Mouse (Mus musculus) heart, postnatal 25 days (tissue): ENCODE results near the gene Prpf4. TPM values are rescaled to one million over a fixed set of nuclear protein-coding genes. Genes with fewer than 3 reads are reported as not detected.
A peak's percentile ranks its signal among the peaks of the same experiment; 100 is the strongest.

Experiments
- DNase-seq: peaks from one replicate; pipeline ENCODE4 v3.0.0; 2022; ENCODE audit warnings: low spot score
- intact Hi-C: fragments of 180-260 bp; cut with DNase I; formaldehyde crosslinking; loops from one replicate; pipeline ENCODE4 v1.15.1; 2025
- total RNA-seq, 2 experiments: library from RNA; stranded (reverse); gene quantifications; 2 replicates each; pipeline ENCODE4 v1.2.3; 2021

Gene Prpf4
- total RNA-seq, 2 experiments from 2014 or later, result 9.5 to 9.6 TPM

DNA sequence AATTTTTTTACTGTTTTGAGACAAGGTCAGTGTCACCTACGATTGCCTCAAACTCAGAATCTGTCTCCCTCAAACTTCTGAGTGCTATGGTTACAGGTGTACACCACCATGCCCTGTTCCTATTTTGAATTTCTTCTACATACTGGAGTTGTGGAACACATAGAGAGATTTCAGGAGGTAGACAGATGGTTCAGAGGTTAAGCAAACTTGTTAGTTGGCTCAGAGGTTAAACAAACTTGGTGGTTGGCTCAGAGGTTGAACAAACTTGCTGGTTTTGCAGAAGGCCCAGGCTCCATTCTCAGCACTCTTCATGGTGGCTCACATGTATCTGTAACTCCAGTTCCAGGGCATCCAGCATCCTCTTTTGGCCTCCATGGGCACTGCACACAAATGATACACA is 24.4 kb upstream of the Prpf4 start:
- intact Hi-C loops, result no loop called here
- DNase-seq, result no peak

- no peak for DNase-seq
- intact Hi-C loops, result no loop called here
Observed at GRCm38 (mm10) chr4:62385439-62385838, 23.2 kb upstream of the Prpf4 start.

DNA sequence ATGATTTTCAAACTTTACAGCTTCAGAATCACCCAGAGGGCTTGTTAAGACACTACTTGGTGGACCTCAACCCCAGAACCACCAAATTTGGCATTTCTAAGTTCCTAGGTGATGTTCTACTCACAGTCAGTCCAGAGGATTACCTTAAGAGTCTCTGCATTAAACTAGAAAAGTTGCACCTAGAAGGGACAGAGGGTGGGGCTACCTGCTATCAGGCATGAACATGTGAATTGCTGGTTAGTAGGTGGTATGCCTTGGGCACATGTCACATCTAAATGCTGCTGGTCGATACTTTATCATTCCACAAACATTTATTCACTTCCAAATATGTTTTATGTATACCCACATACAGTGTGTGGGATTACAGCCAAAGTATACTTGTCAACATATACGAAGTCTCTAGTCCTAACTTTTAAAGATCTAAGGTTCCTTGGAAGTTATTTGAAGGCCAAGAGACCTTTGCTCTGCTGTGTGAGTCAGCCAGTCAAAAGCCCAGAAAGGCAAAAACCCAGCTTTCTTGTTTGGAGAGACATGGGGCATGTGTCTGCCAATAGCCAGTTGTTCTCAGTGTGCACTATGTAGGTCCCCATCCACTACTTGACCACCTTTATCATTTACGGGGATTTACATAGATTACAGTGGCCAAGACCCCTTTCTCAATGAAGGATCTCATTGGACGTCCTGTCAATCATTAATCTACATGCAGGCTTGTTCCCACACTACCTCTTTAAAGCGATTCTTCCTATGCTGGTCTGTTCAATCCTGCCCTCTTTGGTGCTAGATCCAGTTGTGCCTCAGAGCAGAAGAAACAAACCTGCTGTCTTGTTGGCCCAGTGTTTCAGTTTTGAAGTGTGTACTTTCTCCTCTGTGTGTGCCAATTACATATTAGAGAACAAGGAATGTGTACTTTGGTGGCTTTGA is 18.7 kb upstream of the Prpf4 start:
- no peak for DNase-seq
- intact Hi-C loops, result no loop called here

DNA sequence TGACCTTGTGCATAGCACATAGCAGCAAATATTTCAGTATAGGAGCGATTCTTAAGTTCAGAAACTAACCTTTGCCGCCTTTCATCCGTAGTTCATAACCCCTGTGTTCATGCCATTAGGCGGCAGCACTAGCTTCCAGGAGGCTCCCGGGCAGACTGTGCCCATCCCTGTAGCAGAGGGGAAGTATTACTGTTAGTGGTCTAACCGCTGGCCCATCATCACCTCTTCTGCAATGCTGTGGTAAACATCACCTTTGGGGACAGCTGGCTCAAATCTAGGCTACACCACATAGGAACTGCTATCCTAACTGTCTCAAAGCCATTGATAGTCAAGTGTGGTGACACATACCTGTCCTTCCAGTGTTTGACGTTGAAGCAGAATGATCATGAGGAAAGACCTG is 16.7 kb upstream of the Prpf4 start:
- intact Hi-C loops, result no loop called here
- no peak for DNase-seq

GRCm38 (mm10) chr4:62393459-62393858 is 15.1 kb upstream of the Prpf4 start:
- no peak for DNase-seq
- intact Hi-C loops, result no loop called here

GRCm38 (mm10) chr4:62395806-62396205 is 12.8 kb upstream of the Prpf4 start:
- no peak for DNase-seq
- intact Hi-C loops, result no loop called here

- intact Hi-C loops, result no loop called here
- no peak for DNase-seq
Observed at GRCm38 (mm10) chr4:62397616-62398365, 10.8 kb upstream of the Prpf4 start.

DNA sequence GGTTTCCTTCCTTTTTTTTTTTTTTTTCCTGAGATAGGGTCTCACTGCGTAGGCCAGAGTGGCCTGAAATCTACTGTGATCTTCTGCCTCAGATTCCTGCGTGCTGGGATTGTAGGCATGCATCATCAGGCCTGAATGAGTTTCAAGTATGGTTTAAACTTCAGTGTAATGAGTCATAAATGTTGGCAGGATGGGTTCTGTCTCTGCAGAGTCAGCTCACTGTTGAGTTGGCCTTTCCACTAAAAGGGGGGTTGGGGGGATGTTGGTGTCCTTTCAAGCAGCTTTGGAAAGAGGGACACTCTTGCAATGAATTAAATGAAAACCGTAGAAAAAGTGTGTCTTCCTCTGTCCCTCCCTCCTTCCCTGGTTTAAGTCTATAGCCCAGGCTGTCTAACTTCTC is 9.6 kb upstream of the Prpf4 start:
- no peak for DNase-seq
- intact Hi-C loops, result no loop called here

DNA sequence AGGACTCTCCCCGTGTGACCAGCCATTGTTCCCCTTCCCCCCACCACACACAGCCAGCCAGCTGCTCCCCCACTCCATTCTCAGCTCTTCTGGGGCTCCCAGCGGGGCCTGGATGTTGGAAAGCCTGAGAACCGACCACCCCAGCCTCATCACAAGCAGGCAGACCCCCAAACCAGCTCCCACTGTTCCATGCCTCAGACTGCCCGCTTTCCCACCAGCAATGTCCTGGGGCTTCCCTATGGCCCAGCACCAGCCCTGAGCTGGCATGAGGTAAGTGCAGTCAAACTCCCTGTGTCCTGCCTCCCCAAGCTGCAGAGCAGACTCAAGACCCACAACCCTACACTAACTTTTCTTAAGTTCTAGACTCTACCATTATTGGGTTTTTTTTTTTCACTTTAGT is 2.5 kb upstream of the Prpf4 start:
- no peak for DNase-seq
- intact Hi-C loops, result loop anchor here (5.0 to 10.0 kb wide), 3 partner anchors 61 to 119 kb away; partner anchors contain the start of gene Alad

DNA sequence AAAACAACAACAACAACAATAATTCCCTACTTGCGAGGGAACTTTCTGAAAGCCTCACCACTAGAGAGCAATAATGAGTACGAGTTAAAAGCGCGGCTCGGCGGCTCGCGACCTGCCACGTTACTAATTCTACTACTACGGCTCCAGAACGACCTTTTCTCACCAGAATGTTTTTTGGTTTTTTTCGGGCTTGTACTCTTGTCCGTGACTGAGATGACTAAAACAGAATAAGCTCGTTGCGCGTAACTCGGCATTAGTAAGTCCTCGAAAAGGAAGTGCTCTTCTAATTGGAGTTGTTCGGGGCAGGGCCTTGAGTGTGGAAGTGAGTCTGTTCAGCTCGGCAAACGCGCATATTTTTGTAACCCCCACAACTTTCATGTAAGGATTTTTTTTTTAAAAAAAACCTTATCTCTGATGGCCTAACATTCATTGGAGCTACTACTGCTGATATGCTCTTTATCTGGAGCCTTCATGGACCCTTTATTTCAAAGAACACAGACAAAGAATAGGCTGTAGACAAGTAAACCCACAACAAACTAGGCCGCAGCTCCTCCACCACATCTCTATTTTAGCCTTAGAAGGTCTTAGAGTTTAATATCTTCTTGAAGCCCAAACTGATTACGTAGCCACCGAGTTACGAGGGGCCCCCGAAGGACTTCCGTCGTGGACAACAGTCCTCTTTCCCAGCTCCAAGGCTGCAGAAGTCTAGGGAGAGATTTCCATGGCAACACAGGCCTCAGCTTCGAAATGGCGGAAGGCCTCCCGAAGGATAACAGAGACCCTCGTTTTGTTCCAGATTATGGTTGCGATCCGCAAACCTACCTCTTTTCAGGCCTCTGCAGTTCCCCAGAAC is 641 bp upstream of the Prpf4 start:
- intact Hi-C loops, result loop anchor here (2.0 to 10.0 kb wide), 4 partner anchors 47 to 121 kb away; partner anchors contain the start of genes Alad, Fkbp15 and Slc31a1
- DNase-seq, result peak; percentile 9

- DNase-seq, result no peak
- intact Hi-C loops, result loop anchor here (2.0 to 10.0 kb wide), 4 partner anchors 49 to 122 kb away; partner anchors contain the start of genes Alad, Fkbp15 and Slc31a1
Observed at GRCm38 (mm10) chr4:62409615-62410014, 1.0 kb downstream of the Prpf4 start.

- DNase-seq, result no peak
Observed at GRCm38 (mm10) chr4:62410325-62410724, 1.7 kb downstream of the Prpf4 start.

GRCm38 (mm10) chr4:62411606-62412005 is 3.0 kb downstream of the Prpf4 start:
- intact Hi-C loops, result no loop called here
- no peak for DNase-seq

More at GRCm38 (mm10) chr4:62410325-62410724, 1.7 kb downstream of the Prpf4 start:
- intact Hi-C loops, result no loop called here

DNA sequence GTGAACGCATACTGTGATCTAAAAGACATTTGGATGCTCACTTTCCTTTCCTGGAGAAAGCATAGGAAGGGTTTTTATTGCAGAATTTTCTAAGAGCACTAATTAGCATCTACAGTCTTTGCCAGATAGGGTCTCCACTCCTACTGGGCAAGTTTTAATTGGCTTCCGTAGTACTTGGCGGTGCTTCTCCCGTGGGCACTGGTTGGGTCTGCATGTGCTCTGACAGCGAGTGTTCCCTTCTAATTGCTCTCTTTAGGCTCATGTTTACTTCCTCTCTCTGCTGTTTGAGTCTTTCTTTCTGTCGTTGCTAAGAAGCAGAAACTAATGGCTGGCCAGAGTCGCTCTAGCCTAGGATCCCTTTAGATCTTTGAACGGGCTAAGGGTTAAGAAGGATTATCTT is 9.9 kb downstream of the Prpf4 start:
- intact Hi-C loops, result no loop called here
- no peak for DNase-seq

GRCm38 (mm10) chr4:62419091-62419490 is 10.5 kb downstream of the Prpf4 start:
- intact Hi-C loops, result no loop called here
- DNase-seq, result no peak

DNA sequence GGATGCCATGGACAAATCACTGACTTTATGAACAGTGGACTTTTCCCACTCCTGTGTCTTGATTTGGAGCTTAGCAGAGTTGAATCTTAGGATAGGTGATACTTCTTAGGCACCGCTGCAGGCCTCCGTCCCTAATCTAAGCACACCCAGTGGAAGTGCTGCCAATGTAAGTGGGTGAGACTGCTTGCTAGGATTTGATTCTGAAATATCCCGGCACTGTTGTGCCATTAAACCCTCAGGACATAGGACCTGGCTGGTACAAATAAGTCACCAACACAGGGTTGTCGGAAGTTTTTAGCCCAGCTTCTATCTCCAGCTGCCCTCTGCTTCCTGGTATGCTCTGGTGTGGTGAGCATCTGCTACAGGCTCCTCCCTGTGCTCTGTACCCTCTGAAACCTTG is 17.3 kb downstream of the Prpf4 start:
- DNase-seq, result no peak
- intact Hi-C loops, result loop anchor here (5.0 kb wide), 1 partner anchor 91 kb away; the partner anchor contains the start of gene Alad

- intact Hi-C loops, result loop anchor here (5.0 kb wide), 1 partner anchor 89 kb away; the partner anchor contains the start of gene Alad
- DNase-seq, result no peak
Observed at GRCm38 (mm10) chr4:62427978-62428758, 19.6 kb downstream of the Prpf4 start.

- DNase-seq, result no peak
- intact Hi-C loops, result loop anchor here (5.0 kb wide), 1 partner anchor 88 kb away; the partner anchor contains the start of gene Alad
Observed at GRCm38 (mm10) chr4:62429616-62430015, 21.0 kb downstream of the Prpf4 start.

DNA sequence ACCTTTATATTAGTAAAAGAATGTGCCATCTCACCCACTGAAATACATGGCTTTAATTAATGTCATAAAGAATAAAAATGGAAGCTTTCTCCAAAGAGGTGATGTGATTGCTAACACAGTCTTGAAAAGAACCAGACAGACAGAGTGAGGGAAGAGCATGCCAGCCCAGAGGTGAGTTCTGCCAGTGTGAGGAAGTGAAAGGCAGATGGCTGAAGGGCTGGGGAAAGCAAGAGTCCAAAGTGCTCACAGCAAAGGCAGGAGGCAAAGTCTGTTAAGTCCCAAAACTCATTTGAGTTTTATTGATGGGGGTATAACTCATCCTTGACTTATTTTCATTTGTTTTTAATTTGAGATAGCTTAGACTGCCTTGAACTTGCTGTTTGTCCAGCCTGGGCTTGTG is 22.1 kb downstream of the Prpf4 start:
- intact Hi-C loops, result no loop called here
- no peak for DNase-seq
